Mouse (Mus musculus) kidney, postnatal 25 days (tissue): ENCODE results near the gene Gm20594.

Experiments
- DNase-seq, 2 experiments: peaks; one replicate each; pipeline ENCODE4 v3.0.0; 2021; ENCODE audit warnings: mixed read lengths in 2 of 2

Gm20594 gene

GRCm38 (mm10) chr6:79817616-79818015 lies at the start of gene Gm20594:
Gene Gm20594 (plus strand): TSS chr6:79817916.
- DNase-seq: no peak

- DNase-seq: no peak
Measured at GRCm38 (mm10) chr6:79818114-79818513, 398 bp downstream of the Gm20594 start.

- DNase-seq: no peak
Measured at GRCm38 (mm10) chr6:79833845-79834244, 16.1 kb downstream of the Gm20594 start.

GRCm38 (mm10) chr6:79846829-79847228 lies 29.1 kb downstream of the Gm20594 start:
- DNase-seq: no peak
